Mouse (Mus musculus) ovary, postnatal 14 days (tissue): ENCODE data around the gene Cst9.

Experiments used
- DNase-seq: peaks from one replicate; pipeline ENCODE4 v3.0.0; 2022; ENCODE audit warnings: low spot score

The Cst9 gene

DNA sequence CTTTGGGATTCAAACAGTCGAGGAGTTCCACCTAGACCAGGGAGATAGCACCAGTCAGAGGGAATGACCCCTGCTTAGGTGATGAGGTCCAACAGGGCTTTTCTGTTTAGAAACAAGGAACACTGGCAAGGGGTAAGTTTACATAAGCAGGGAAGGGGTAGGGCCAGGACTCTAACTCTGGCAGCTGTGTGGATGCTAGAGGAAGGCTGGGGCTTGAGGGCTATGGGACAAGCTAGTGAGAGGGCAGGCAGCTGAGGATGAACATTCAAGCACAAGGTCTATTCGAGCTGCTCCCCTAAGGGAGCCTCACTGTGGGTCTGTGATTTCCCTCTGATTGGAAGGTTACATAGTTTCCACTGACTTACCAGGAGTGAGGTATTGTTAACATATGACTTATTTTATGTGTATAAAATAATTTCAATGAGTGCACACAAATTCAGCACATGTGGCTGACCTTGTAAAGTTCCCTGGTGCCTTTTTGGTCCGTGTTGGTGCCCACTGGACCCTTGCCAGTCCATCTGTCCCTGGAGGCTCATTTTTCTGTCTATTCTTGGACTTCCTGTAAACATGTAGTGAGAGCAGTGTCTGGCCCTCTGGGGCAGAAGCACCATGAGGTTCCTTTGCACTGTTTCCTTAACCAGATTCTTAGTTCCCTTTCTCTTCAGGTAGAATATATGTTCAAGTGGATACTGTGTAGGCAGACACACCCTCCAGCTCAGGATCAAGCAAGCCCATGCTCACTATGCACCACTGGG is 42.2 kb downstream of the Cst9 start:
- DNase-seq, result no peak

DNA sequence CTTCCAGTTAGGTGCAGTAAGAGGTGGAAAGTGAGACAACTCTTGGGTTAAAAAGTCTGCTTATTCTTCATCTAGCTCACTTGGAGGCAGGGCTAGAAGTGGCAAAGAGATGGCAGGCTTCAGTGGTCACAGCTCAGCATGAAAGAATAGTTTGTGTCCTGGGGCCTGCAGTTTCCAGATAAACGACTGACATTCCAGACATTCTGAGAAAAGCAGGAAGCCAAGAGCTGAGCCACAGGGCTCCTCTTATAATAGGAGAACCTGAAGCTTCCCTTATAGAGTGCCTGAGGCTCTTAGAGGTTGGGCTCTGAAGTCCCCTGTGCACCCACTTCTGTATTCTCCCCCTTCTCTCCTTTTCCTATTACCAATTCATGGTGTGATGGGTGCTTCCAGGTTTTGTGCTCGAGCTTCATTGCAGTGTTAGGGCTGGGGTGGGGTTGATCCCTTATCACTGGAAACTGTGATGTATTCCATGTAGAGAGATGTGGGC is 43.7 kb downstream of the Cst9 start:
- no peak for DNase-seq

DNA sequence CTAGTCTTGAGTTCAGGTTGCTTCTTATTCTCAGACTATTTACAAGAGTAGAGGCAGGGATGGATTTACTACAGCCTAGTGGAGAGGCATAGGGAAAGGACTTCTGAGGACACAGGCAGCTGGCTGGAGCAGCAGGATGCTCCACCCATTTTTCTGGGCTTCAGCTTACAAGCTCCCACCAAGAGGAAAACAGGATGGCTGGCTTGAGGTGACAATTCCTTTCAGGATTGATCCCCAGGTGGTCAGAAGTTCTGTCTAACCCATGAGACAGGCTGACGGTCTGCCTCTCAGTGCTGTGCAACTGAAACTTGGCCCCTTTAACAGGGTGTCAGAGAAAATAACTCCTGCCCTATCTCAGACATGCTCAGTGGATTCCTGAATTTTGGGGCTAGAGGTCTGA is 44.3 kb downstream of the Cst9 start:
- no peak for DNase-seq

DNA sequence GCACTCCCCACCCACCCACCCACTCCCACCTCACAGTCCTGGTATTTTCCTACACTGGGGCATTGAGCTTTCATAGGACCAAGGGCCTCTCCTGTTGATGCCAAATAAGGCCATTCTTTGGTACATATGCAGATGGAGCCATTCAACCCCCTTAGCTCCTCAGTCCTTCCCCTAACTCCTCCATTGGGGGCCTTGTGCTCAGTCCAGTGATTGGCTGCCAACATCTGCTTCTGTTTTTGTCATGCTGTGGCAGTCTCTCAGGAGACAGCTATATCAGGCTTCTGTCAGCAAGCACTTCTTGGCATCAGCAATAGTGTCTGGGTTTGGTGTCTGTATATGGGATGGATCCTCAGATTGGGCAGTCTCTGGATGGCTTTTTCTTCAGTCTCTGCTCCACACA is 49.8 kb downstream of the Cst9 start:
- DNase-seq, result no peak
